Mouse (Mus musculus) spleen, adult 12 weeks (tissue): ENCODE results near the gene Cracr2b.
"Not testable (repeated sequence)": the region's sequence is repeated elsewhere in the genome, so short reads cannot be mapped to it uniquely, and the experiment has no call there.

Source experiments
- DNase-seq: peaks from one replicate; pipeline ENCODE4 v3.0.0; 2022; ENCODE audit warnings: low spot score

Gene Cracr2b

GRCm38 (mm10) chr7:141433517-141434400 lies 27.1 kb upstream of the Cracr2b start:
- no peak for DNase-seq

GRCm38 (mm10) chr7:141434464-141434863 lies 26.4 kb upstream of the Cracr2b start:
- no peak for DNase-seq

GRCm38 (mm10) chr7:141435129-141435855 lies 25.6 kb upstream of the Cracr2b start:
- peak; percentile 67 for DNase-seq

DNA sequence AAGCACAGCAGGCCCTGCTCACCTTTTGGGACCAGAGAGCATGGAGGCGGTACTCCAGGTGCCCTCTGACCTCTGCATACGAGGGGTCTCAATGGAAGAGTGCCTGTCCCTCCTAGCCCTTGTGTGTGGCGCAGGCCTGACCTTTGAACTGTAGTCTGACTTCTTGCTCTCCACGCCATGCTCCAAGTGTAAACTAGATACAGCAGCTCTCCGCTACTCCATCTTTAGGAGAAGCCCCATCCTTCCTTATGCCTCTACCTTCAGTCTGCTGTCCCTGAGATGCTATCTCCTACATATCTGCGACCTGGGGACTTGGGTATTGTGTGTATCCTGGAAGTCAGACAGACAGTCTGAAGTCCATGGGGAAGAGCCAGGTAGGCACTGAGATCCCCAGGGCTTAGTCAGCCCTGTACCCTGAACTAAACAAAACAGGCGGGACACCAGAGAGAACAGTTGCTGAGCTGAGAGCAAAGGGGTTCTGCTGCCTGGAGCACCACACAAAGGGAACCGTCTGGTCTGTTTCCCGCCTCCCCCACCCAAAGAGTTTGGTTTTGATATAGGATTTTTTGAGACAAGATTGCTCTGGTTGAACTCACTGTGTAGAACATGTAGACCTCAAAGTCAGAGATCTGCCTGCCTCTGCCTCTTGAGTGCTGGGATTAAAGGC lies 24.9 kb upstream of the Cracr2b start:
- DNase-seq: no peak

DNA sequence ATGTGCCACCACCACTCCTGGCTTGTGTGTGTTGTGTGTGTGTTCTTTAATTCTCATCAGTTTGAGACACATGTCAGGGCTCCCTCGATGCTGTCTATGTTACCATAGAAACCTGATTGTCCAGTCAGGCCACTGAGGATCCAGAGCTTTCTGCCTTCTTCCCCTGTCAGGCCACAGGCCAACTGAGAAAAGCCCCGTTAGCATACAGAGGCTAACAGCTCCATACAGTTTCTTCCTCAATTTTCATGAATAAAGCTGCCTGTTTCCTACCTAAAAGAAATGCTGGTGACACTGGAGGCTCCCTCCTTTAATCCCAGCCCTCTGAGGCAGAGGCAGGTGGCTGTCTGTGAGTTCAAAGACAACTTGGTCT lies 24.4 kb upstream of the Cracr2b start:
- DNase-seq: no peak

GRCm38 (mm10) chr7:141437178-141438120 lies 23.4 kb upstream of the Cracr2b start, which contains the start of gene Slc25a22:
Gene Slc25a22 (minus strand): TSS chr7:141437892.
- DNase-seq: peak; percentile 79

- no peak for DNase-seq
These were observed 22.5 kb upstream of the Cracr2b start for GRCm38 (mm10) chr7:141438201-141438968.

DNA sequence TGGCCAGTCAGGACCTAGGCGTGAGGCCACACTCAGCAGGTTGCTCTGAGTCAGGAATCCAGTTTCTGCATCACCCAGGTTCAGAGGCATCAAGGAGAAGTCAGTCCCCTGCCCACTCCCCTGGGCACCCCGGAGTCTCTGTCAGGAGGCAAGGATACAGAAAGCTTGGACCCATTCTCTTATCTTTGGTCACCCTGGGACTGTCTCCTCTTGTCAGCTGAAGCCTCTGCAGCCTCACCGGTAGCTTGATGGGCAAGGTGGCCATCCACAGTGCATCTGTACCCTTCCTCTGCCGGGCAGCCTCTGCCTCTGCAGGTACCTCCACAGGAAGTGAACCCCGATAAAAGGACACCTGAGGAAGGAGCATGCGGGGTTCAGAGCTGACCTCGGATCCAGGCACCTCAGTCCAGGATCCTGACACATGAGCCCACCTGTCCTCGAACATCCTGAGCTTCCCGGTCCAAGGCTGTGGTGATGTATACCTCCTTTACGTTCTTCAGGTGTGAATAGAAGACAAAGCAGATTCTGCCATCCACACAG lies 21.7 kb upstream of the Cracr2b start:
- DNase-seq: no peak

- DNase-seq: no peak
These were observed 21.1 kb upstream of the Cracr2b start for GRCm38 (mm10) chr7:141439811-141440210.

DNA sequence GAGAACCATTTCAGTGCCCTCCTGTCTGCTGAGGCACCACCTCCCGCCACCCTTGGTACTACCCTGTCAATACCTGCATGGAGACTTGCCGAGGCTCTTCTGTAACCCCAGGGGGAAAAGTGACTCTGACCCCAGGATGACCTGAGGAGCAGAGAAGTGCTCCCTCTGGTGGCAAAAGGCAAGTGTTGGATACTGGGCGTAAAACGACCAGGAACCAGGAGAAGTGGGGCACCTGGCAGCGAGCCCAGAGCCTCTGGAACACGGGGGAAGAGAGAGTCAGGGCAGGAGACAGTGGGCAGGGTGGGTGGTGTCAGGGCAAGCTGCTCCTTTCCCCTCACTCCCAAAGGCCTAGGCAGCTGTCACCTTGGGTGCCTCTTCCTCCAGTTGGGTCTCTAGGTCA lies 20.3 kb upstream of the Cracr2b start:
- no peak for DNase-seq

GRCm38 (mm10) chr7:141441460-141441859 lies 19.4 kb upstream of the Cracr2b start:
- DNase-seq: no peak

DNA sequence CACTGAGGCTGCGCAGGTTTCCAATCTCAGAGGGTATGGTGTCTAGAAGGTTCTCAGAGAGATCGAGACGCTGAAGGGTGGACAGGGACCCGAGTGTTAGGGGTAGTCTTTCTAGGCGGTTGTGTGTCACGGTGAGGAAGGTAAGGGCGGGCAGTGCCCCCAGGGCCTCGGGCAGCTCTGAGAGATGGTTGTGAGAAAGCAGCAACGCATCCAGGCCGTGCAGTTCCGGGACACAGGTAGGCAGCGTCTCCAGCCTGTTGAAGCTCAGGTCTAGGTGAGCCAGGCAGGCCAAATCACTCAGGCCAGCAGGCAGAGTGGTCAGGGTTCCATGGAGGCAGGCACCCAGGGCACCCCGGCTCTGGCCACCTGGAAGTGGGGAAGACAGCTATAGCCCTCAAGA lies 18.7 kb upstream of the Cracr2b start:
- DNase-seq: no peak

DNA sequence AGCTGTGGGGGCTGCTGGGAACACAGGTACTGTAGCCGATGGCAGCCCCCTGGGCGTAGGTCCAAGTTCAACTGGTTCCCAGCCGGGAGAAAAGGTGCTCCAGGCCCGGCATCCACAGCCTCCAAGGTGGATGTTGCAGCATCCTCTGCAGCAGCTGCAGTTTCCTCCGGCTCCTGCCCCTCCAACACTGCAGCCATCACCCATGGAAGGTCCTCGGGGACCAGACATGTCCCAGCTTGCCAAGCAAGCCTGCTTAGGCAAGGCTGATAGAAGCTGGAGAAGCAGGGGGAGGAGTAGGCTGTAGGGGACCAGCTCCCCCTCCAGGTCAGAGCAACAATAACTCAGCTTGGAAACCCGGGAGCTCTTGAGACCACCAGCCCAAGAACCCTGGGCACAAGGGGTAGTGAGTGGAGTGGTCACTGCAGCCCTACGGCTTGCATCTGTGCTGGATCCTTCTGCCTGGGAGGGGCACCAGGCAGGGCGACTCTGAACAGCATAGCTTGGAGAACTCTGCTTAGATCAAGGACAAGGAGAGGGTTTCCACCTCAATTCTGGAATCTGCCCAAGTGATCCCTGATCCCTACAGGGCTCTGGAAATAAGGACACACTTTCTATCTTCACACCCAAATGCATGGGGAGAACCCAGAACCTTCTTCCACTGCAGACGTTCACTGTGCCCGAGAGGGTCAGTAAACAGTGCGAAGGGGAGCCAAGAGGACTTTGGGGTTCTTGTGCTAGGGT lies 17.6 kb upstream of the Cracr2b start:
- DNase-seq: no peak

GRCm38 (mm10) chr7:141443828-141444237 lies 17.1 kb upstream of the Cracr2b start, which contains the start of gene Pidd1:
Gene Pidd1 (minus strand): TSS chr7:141444025.
- peak; percentile 62 for DNase-seq

GRCm38 (mm10) chr7:141446374-141446773 lies 14.5 kb upstream of the Cracr2b start:
- not testable (repeated sequence) for DNase-seq

DNA sequence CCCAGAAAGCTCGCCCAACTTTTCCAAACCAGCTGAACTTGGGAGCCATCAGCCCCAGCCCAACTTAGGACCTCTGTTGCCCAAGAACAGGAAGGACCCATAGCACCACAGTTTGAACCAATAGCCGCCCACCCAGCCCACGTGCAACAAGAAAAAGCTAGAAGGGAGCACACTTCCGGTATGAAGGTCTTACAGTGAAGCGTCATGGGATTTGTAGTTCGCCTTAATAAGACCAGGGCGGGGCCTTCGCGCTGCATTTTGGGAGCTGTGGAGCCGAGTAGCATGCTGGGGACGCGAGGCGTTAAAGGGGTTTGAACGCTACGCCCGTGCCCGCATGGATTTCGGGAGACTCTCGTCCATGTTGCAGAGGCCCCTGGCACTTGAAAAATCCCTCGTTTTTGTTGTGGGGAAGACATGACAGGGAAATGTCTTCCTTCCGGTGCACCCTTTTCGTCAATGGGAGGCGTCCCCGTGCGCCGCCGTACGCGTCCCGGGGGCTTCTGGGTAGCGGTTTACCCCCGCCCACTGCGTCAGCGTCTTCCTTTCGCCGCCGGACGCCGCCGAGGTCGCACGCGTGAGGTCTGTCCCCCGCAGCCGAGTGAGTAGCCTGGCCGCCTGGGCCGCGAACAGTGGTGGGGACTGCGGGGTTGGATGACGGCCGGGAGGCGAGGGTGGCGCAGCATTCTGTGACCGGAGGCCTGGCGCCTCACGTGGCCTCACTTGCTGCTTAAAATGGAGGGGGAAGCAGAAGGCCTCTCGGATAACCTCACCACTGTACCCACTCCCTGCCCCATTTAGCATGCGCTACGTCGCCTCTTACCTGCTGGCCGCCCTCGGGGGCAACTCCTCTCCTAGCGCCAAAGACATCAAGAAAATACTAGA lies 13.5 kb upstream of the Cracr2b start, which contains the start of gene Rplp2:
Gene Rplp2 (plus strand): TSS at position 261 of the 882 bp plus-strand sequence.
- DNase-seq: peak; percentile 93

DNA sequence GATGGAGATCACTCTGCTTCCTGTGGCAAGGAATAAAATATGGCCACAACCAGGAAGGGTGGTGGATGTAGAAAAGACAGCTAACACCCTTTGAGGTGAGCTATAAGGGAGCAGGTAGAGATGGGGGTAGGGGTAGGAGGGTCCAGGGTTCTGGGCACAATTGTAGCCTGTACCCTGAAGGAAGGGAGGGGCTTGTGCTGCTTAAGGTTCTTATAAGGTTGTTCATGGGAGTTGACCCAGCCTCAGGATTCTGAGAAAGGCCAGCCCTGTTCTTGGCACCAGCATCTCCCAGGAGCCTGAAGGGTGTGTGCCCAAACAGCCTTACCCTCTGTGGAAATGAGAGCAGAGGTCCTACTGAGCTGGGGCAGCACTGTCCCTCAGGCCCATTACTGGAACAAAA lies 9.0 kb upstream of the Cracr2b start:
- no peak for DNase-seq

DNA sequence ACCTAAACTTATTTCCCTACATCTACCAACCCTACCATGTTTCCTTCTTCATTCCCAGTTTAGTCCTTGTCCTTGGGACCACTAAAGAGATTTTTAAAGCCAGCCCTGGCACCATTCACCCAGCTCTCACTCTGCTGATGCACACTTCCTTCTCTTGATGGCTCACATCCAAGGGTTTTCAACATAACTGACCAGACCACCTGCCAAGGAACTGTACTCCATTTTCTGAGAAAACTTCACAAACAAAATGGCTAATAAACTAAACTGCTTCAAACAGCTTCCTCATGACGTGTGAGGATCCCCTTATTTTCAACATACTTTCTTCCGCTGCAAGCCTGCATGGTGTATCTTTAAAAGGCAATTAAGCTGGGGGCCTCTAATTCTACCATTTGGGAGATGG lies 7.3 kb upstream of the Cracr2b start:
- DNase-seq: no peak
